Mouse (Mus musculus) layer of hippocampus, adult 9-10 months (tissue): Measurements from ENCODE around the gene Abcg4.
A peak's percentile ranks its signal among the peaks of the same experiment; 100 is the strongest.

Experiments used
- DNase-seq: peaks from one replicate; pipeline ENCODE4 v3.0.0; 2022; ENCODE audit warnings: low spot score

Abcg4 gene

GRCm38 (mm10) chr9:44238501-44239190, 49.8 kb downstream of the Abcg4 start:
- DNase-seq, result no peak

- DNase-seq, result no peak
Observed at GRCm38 (mm10) chr9:44237128-44237527, 51.3 kb downstream of the Abcg4 start.

GRCm38 (mm10) chr9:44236601-44237000, 51.8 kb downstream of the Abcg4 start:
- DNase-seq, result no peak

- no peak for DNase-seq
Observed at GRCm38 (mm10) chr9:44234479-44235427, 53.7 kb downstream of the Abcg4 start.

GRCm38 (mm10) chr9:44233802-44234478, 54.5 kb downstream of the Abcg4 start, which contains the start of gene Cbl:
Gene Cbl, minus strand, starts transcription at chr9:44234049.
- DNase-seq, result peak; percentile 98

- no peak for DNase-seq
Observed at GRCm38 (mm10) chr9:44233021-44233801, 55.2 kb downstream of the Abcg4 start.

- DNase-seq, result no peak
Observed at GRCm38 (mm10) chr9:44231609-44232008, 56.8 kb downstream of the Abcg4 start.

- no peak for DNase-seq
Observed at GRCm38 (mm10) chr9:44225993-44226392, 62.4 kb downstream of the Abcg4 start.
